Mouse (Mus musculus): ENCODE data around the gene Rassf7.
"Not testable (repeated sequence)": the region's sequence is repeated elsewhere in the genome, so short reads cannot be mapped to it uniquely, and the experiment has no call there.

Gene Rassf7

DNA sequence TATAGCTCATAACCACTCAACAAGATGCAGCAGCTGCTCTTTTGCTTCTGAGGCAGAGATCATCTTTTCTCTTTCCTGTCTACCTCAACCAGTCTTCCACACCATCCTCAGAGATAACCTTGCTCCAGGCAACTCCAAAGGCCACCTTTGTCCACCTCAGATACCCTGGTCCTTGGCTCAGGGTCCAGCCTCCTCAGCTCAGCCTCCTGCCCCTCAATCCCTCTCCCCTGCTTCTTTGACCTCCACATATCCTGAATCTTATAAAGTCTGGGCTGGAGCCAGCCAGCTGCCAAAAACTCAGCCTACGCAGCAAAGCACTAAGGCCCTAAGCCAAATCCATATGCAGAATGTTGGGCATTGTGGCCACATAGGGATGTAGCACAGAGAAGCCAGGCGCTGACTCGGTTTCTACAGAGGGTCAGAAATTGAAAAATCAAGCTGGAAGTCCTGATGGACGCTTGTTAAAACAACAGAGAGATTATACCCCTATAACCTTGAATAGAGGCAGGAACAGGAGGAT, 7.1 kb downstream of the Rassf7 start:
- DNase-seq (ENCODE audit: low read depth, low spot score): no peak

DNA sequence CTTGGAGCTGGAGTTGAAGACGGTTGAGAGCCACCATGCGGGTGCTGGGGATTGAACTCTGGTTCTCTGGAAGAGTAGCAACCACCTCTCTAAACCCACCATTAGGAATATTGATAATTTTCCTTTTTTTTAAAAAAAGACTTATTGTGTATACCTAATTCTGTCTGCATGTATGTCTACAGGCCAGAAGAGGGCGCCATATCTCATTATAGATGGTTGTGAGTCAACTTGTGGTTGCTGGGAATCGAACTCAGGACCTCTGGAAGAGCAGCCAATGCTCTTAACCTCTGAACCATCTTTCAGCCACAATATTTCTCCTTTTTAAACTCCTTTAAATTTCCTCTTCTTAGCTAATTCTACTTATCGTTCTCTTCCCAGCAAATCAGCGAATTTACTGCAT, 10.9 kb downstream of the Rassf7 start:
- DNase-seq (ENCODE audit: low read depth, low spot score): no peak

DNA sequence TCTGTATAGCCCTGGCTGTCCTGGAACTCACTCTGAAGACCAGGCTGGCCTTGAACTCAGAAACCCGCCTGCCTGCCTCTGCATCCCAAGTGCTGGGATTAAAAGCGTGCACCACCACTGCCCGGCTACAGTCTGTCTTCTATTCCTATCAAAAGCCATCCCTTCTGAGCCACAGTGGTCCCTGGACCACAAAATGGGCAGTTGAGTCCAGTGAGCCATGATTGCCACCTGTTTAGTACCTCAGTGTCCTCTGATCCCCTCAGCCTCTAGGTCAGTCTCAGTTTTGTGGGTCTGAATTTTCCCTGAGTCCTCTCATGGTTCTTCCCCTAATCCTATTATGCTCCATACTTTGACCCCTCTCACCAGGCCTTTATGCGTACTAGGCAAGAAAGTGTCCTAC, 12.1 kb downstream of the Rassf7 start:
- DNase-seq (ENCODE audit: low read depth, low spot score): no peak

GRCm38 (mm10) chr7:141228279-141229067, 12.8 kb downstream of the Rassf7 start, which contains the start of gene Phrf1:
Phrf1 (plus strand) TSS chr7:141228784.
- peak; percentile 67 for DNase-seq (ENCODE audit: low read depth, low spot score)

GRCm38 (mm10) chr7:141229702-141230101, 14.0 kb downstream of the Rassf7 start:
- no peak for DNase-seq (ENCODE audit: low read depth, low spot score)

- DNase-seq (ENCODE audit: low read depth, low spot score): no peak
Observed at GRCm38 (mm10) chr7:141230570-141230969, 14.9 kb downstream of the Rassf7 start.

- DNase-seq (ENCODE audit: low read depth, low spot score): no peak
Observed at GRCm38 (mm10) chr7:141231111-141231510, 15.5 kb downstream of the Rassf7 start.

- DNase-seq (ENCODE audit: low read depth, low spot score): no peak
Observed at GRCm38 (mm10) chr7:141231551-141231950, 15.9 kb downstream of the Rassf7 start.

DNA sequence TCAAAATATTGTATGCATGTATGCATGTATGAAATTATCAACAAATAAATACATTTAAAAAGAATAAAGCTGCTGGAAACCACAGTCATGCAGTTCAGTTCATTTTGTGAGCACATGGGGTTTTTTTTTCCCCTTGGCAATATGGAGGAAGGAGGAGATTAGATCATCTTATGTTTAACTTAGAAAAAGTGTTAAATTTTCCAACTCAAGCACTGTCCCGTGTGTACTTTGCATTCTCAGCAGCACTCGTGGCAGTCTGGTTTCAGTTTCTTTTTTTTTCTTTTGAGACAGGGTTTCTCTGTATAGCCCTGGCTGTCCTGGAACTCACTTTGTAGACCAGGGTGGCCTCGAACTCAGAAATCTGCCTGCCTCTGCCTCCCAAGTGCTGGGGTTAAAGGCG, 34.8 kb downstream of the Rassf7 start:
- DNase-seq (ENCODE audit: low read depth, low spot score): not testable (repeated sequence)

DNA sequence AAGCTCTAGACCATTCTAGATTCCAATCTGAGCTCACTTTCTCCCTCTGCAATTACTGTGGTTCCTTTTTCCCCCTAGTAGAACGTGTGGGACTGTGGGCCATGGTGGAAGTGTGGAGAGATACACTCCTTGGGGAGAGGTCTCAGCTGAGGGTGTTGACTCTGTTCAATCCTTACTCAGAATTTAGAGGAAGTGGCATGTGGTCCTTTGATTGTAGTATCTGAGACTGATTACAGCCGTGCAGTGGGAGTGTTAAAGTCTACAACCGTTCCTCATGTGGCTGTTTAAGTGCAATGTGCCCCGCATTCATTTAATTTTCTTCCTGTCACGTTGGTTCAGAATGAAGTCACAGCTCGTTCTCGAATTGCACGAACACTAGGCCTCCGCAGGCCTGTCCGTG, 40.5 kb downstream of the Rassf7 start:
- DNase-seq (ENCODE audit: low read depth, low spot score): no peak

GRCm38 (mm10) chr7:141261480-141261879, 45.8 kb downstream of the Rassf7 start:
- no peak for DNase-seq (ENCODE audit: low read depth, low spot score)

DNA sequence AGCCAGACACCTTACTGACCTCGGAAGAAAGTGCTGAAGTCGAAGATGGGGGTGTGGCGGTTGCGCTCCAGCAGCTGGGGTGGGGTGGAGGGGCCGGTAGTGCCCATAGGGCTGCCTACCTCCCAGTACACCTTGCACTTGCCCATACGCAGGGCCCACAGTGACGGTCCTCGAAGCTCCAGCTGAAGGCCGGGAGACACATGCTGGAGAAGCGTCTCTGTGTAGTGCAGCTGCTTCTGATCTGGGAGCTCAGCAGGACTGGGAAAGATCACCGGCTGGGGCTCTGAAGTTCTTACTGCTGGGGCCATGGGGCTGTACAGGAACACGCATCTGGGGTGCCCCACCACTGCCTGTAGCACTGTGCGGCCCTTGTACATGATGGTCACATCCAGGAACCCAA, 48.0 kb downstream of the Rassf7 start:
- no peak for DNase-seq (ENCODE audit: low read depth, low spot score)

GRCm38 (mm10) chr7:141264041-141264700, 48.5 kb downstream of the Rassf7 start:
- DNase-seq (ENCODE audit: low read depth, low spot score): no peak

DNA sequence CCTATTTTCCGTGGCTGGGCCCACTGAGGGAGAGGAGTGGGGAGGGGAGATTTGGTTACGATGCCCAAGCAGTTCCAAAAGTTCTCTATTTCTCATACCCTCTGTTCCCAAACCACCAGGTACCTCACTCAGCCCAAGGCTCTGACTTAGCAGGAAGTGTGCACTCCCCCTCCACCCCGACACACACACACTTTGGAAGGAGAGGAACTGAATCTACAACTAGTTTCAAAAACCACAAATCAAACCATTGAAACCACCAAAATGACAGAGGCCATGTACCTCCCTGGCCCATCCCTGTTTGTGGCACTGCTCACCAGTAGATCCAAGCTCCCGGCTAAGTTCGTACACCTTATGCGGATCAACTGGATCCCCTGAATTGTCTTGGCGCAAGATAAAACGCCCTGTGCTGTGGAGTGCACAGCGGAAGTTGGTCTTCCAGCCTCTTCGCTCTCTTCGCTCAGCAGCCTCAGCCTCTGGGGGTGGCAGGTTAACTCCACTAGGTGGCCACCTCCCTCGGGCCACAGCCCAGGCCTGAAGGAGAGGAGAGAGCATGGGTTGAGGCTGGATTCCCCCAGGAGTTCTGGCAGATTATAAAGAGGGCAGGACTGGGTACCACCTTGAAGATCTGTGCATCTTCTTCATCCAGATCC, 49.2 kb downstream of the Rassf7 start:
- DNase-seq (ENCODE audit: low read depth, low spot score): no peak

GRCm38 (mm10) chr7:141265411-141265738, 49.7 kb downstream of the Rassf7 start:
- no peak for DNase-seq (ENCODE audit: low read depth, low spot score)

GRCm38 (mm10) chr7:141265739-141266561, 50.3 kb downstream of the Rassf7 start, which contains the start of gene Irf7:
Irf7 (minus strand) TSS chr7:141266481.
- no peak for DNase-seq (ENCODE audit: low read depth, low spot score)
